Mouse (Mus musculus): ENCODE measurements at regions not wholly inside any gene's neighbourhood (a gene's known extent, or its start where the extent isn't known, plus 50 kb on each side); places are given as distances from the start of the nearest gene placed in this dataset.

DNA sequence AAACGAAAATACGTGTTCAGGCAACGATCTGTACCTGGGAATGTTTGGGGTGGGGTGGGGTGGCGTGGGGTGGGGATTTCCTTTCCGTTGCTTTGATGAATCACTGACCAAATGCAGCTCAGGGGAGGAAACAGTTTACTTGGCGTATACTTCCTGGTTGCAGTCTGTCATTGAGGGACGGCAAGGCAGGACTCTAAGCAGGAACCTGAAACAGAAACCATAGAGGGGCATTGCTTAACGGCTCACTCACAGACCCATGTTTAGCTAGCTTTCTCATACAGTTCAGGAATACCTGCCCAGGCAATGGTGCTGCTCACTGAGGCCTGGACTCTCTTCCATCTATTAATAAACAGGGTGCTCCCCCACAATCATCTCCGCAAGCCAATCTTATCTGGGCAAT lies 55.1 kb upstream of the Smox start:
- DNase-seq (ENCODE audit: low spot score in 2 of 2): no peak

DNA sequence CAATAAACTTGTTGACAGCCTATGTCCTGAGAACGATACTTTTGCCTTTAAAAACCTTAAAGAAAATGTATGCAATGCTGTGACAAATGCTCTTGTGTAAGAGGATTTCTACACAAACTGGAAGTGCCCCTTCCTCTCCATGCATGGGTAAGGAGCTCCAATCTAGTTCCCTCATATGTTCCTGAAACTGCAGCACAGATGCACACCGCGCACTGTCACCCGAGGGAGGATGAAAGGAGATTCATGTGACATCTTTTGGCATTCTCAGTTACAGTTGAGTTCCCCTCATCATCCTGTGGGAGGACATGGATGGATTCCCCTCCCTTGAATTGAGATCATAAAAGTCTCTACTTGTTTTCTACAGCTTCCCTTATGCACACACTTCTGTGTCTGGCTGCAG lies 60.8 kb upstream of the Smox start:
- no peak for DNase-seq (ENCODE audit: low spot score in 2 of 2)

DNA sequence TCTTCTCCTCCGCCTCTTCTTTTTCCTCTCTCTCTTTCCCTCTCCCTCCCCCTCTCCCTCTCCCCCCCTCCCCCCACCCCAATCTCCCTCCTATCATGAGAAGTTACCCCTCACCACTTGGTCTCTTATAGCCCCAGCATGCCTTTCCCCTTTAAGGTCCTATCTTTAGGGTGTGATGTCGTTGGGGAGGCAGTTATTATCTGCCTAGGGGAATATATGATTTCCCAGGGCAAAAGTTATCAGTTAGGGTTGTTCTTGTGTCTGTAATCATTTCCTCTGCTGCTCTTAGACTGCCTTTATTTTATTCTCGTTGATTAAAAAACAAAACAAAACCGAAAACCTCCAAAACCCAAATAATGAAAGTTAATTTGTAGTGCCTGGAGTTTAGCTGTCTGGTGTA lies 63.2 kb upstream of the Smox start:
- DNase-seq (ENCODE audit: low spot score in 2 of 2): no peak

DNA sequence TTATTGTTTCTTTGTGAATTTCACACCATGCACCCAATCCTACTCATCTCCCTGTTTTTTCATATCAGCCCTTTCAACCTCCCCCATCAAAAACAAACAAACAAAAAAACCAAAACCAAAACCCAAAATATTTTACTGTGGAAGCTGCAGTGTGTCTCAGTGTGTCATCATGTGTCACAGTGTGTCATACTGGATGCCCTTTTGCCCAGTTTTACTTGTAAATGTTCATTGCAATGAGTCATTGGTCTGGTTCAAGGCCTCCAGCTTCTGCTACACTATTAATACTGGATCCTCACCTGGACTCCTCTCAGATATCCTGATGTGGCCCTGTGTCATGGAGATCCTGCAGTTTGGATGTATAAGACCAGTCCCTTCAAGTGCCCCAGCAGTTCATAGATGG lies 64.4 kb upstream of the Smox start:
- DNase-seq (ENCODE audit: low spot score in 2 of 2): no peak

DNA sequence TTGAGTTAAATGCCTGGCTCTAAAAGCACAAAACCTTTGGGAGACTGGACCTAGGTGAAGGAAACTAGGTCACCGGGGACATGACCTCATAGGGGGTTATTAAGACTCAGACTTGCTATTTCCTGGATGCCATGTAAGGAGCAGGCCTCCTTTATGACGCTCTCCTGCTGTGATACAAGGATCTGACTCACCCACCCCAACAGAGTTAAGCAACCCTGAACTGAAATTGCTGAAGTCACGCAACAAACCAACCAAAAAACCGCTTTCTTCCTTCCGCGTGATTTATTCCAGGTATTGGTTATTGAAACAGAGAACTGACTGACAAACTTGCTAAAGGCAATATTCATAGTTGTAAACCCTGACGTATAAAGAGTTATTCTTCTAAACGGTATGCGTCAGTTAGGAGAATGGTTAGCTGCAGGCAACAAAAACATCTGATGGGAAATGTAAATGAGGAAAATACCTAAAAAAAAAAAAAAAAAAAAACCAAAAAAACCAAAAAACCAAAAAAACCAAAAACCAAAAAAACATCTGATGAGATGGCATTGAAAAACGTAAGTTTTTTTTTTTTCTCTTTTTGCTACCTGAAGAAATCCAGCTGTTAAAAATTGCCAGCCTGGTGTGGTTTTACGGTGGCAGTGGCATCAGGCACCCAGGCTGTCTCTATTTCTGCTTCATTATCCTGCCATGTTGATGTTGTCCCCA lies 67.5 kb upstream of the Smox start:
- no peak for DNase-seq (ENCODE audit: low spot score in 2 of 2)

DNA sequence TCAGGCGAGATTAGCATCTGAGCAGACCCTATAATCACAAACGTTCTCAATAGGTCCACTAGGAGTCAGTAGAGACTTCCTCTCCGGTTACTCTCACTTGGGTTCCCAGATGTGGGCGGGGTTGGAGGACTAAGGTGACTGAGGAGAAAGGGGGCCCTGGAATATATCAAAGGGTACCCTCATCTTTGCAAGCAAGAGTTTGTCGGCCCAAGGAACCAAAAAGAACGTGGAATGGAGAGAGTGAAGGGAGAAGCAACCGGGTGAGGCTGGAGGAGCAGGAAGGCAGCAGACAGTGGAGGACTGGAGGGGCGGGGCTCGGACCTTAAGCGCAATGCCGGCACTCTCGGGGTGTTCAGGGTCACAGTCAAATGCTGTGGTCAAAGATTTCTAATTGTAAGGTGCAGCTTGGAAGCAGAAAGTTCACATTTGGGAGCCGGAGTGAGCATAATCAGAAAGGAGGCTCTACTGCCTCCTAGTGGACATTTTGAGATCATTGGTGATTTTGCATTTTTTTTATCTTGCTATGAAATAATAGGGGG lies 68.3 kb upstream of the Smox start:
- peak; percentile 12 to 47 for DNase-seq (ENCODE audit: low spot score in 2 of 2)

DNA sequence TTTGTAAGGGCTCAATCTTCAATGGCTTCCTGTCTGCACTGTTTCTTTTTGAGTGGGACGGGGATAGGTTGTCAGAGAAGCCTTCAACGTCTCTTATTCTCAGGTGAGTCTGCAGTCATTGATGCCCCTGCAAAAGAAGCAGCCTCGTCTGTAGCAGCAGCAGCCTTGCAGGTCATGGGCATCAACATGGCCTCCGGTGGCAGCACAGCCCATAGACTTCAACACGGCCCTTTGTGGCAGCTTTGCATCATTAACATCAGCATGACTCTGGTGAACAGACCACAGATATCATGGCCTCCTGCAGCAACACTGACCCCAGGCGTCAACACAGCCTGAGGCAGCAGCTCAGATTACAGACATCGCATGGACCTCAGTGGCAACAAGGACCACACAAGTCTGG lies 65.4 kb upstream of the Rnf24 start:
- DNase-seq (ENCODE audit: low spot score in 2 of 2): no peak

DNA sequence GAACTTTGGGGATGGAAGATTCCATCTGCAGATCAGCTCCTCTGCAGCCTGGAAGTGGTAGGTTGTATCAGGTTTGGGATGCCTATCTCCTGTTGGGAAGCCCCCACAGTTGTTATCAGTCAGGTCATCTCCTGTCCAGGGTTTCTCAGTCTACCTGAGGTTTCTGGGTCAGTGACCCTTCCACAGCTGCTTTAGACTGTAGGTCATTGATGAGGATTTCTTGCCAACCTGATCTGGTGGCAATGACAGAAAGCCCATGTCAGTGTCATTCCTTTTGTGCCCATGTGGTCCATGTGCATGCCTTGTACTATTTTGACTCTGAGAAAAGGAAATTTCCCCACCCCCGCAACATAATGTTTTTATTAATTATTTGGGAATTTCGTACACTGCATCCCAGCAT lies 64.8 kb upstream of the Rnf24 start:
- DNase-seq (ENCODE audit: low spot score in 2 of 2): no peak

DNA sequence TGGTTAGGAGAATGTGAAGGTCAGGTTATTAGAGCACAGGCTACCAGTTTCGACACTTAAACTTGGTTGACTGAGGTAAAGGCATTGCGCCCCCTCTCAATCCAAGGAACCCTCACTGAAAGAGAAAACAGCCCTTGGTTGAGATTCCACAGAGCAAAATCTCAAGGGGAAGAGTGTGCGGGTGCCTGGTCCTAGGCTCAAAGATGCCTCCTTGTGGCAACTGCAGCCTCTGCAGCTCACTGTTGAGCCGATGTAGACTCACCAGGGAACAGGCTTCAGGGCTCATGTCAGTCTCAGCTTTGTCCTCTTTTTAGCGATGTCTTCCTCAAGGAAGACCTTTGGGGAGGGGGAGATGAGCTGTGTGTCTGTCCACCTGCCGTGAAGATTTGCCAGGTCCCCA lies 63.8 kb upstream of the Rnf24 start:
- DNase-seq (ENCODE audit: low spot score in 2 of 2): peak; percentile 15 to 37

DNA sequence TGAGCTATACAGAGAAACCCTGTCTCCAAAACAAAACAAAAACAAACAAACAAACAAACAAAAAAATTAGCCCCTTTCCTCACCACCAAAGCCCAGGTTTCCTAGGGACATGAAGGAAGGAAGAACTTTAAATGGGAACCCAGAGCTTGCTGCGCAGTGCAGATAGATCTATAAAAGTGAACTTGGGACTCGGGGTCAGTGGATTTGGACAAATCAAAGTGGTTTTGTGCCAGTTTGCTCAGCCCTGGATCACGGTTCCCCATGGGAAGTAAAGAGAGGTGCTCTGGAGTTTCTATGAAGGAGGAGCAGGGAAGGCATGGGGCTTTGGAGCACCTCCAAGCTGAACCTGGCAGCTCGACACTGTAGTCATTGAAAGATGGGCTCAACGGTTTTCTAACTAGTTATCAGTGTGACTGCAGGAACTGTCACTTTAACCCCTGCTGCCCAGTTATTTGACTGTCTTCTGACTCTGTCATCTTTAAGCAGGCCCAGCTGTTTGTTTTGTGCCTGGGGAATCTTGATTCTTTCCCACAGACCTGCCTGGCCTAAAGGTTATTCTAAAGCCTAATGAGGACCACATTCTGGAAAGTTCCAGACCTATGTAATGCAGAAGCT lies 58.3 kb upstream of the Rnf24 start:
- DNase-seq (ENCODE audit: low spot score in 2 of 2): no peak

DNA sequence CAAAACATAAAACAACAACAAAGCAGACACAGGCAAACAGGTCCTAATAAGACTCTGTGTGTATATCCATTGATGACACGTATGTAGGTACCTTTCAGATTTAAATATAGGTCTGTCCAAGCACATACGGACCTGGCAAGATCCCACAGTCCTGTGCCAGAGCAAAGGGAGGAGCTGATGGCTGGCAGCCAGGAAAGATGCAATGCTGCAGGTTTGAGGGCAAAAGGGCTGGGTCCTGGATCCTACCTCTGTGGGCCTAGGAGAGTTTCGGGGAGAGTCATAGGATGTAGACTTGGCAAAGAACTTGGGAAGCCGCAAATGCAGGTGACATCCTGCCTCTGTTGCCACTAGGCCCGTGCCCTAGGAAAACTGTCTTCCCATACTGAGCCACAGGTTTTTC lies 54.6 kb upstream of the Rnf24 start:
- DNase-seq (ENCODE audit: low spot score in 2 of 2): no peak

DNA sequence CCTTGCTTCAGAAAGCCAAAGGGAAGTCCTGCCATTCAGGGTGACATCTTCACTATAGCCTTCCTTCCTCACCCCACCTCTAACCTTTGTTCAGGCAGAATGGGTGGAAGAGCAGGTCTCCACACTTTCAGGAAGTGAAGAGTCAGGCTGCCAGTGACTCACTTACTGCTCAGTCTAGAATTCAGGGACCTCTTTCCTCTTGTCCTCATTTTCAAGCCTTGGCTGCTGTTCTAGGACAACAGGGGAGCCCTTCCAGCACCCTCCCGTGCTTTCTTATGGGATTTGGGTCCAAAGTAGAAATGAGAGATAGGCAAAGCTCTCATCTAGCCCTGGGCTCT lies 51.5 kb upstream of the Rnf24 start:
- DNase-seq (ENCODE audit: low spot score in 2 of 2): no peak

DNA sequence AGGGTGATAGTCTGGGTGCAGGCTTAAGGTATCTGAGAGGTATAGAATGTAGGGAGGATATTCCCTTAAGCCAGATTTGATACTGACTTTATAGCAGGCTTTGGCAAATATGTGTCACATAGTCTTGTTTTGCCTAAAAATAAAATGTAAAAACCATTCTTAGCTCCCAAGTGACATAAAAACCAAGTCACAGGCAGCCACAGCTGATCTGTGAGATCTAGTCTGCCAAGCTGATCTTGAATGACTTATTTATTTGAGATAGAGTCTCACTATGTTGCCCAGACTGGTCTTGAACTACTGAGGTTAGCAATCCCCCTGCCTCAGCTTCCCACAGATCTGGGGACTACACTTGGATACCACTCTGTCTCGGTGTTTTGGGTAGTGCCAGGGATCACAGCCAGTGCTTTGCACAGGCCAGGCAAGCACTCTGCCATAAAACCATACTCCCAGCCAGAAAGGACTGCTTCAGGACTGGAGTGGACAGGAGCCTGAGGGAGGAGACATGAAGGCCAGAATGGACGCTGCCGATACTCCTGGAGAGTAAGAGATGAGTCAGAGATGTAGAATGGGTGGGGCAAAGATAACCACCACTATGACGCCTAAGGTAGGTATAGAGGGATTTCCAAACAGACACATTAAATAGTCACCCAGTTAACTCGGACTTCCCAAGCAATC lies 51.0 kb upstream of the Rnf24 start:
- no peak for DNase-seq (ENCODE audit: low spot score in 2 of 2)
